Mouse (Mus musculus) neural tube, embryonic 13.5 days (tissue): ENCODE measurements at regions not wholly inside any gene's neighbourhood (a gene's known extent, or its start where the extent isn't known, plus 50 kb on each side); places are given as distances from the start of the nearest gene placed in this dataset.

Source experiments
- ATAC-seq: fragments of 200-750 bp; cut with Nextera tagmentation; 2 replicates; pipeline ENCODE4 v1.8.0; 2017; ENCODE audit warnings: low read depth, mild to moderate bottlenecking, moderate TSS enrichment, moderate library complexity
- H3K27ac ChIP-seq: fragments of 300-500 bp; sonication (generic); replicated peaks from 2 replicates; pipeline ENCODE4 v1.5.1; 2015; ENCODE audit warnings: moderate library complexity, mild to moderate bottlenecking, inconsistent platforms
- H3K27me3 ChIP-seq: fragments of 300-500 bp; sonication (generic); 2 replicates; pipeline ENCODE4 v1.6.1; 2015; ENCODE audit warnings: mild to moderate bottlenecking, inconsistent platforms
- H3K36me3 ChIP-seq: fragments of 300-500 bp; sonication (generic); 2 replicates; pipeline ENCODE4 v1.6.1; 2015; ENCODE audit warnings: mild to moderate bottlenecking, inconsistent platforms
- H3K4me1 ChIP-seq: fragments of 300-500 bp; sonication (generic); replicated peaks from 2 replicates; pipeline ENCODE4 v1.6.1; 2015; ENCODE audit warnings: inconsistent platforms
- H3K4me2 ChIP-seq: fragments of 300-500 bp; sonication (generic); 2 replicates; pipeline ENCODE4 v1.6.1; 2015; ENCODE audit warnings: inconsistent platforms, mild to moderate bottlenecking, moderate library complexity
- H3K4me3 ChIP-seq: fragments of 300-500 bp; sonication (generic); 2 replicates; pipeline ENCODE4 v1.5.1; 2015; ENCODE audit warnings: mild to moderate bottlenecking, inconsistent platforms
- H3K9ac ChIP-seq: fragments of 300-500 bp; sonication (generic); 2 replicates; pipeline ENCODE4 v1.6.1; 2015; ENCODE audit warnings: moderate library complexity, mild to moderate bottlenecking, inconsistent platforms
- H3K9me3 ChIP-seq: fragments of 300-500 bp; sonication (generic); 2 replicates; pipeline ENCODE4 v1.6.1; 2016; ENCODE audit warnings: inconsistent platforms
- WGBS: fragments of 180-500 bp; shearing (Covaris S2); methylation state at CpG from one replicate; pipeline ENCODE4 v1.1.7; 2015; 5-methylcytosine and 5-hydroxymethylcytosine counted together

DNA sequence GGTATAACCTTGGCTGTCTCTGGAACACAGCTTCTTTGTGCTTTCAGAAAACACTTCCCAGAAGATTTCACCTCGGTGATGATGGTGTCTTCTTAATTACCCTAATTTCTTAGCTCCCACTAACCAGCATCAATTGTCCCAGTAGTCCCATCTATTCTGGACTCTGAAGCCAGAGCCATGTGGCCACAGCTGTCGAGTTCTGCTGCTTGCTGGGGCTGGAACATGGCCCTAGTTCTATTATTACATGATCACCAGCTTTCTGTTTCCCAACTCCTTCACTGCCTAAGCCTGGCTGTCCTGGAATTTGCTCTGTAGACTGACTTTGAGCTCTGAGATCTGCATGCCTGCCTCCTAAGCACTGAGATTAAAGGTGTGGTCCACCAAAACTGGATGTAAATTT lies 145.6 kb upstream of the Samsn1 start:
- no peak overlapping the region for H3K9ac ChIP-seq
- no peaks in the 10 kb centered on the region for H3K27me3 ChIP-seq
- no peak overlapping the region for H3K4me2 ChIP-seq
- no peak overlapping the region for H3K4me3 ChIP-seq
- H3K4me1 ChIP-seq = no peaks in the 10 kb centered on the region
- no peak for ATAC-seq
- no peak overlapping the region for H3K27ac ChIP-seq
- no peaks in the 10 kb centered on the region for H3K36me3 ChIP-seq
- no peaks in the 10 kb centered on the region for H3K9me3 ChIP-seq
- 79% methylated on average over 2 of the region's 2 CpGs for WGBS

- no peaks in the 10 kb centered on the region for H3K27me3 ChIP-seq
- peak; percentile 82 for ATAC-seq
Observed at GRCm38 (mm10) chr16:76160879-76161278, 138.8 kb upstream of the Samsn1 start.

DNA sequence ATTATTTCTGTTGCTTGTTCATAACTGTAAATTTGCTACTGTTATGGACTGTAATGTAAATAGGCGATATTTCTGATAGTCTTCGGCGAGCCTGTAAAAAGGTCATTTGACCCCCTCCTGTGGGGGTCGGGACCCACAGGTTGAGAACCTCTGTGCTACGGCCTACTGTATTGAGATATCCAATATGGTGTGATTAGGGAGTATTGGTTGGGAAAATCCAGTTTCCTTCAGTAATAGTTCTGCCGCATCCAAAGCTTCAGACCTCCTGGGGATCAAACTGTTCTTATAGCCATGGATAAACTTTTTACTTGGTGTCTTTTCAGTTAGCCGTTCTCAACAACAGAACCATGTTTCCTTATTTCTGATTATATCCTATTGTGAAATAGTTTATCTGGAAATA lies 136.5 kb upstream of the Samsn1 start:
- H3K9ac ChIP-seq = no peak overlapping the region
- no peaks in the 10 kb centered on the region for H3K36me3 ChIP-seq
- peaks cover 10% of the 10 kb centered on the region for H3K4me1 ChIP-seq
- no peak overlapping the region for H3K4me2 ChIP-seq
- H3K4me3 ChIP-seq = no peak overlapping the region
- no peaks in the 10 kb centered on the region for H3K27me3 ChIP-seq
- no peaks in the 10 kb centered on the region for H3K9me3 ChIP-seq
- H3K27ac ChIP-seq = no peak overlapping the region
- WGBS = 90% methylated on average over 7 of the region's 7 CpGs
- ATAC-seq = no peak

More at GRCm38 (mm10) chr16:76160879-76161278, 138.8 kb upstream of the Samsn1 start:
- no peak overlapping the region for H3K9ac ChIP-seq
- no peaks in the 10 kb centered on the region for H3K36me3 ChIP-seq
- no peaks in the 10 kb centered on the region for H3K9me3 ChIP-seq
- no peak overlapping the region for H3K4me2 ChIP-seq
- no peak overlapping the region for H3K27ac ChIP-seq
- WGBS = 30% methylated on average over 5 of the region's 5 CpGs
- no peak overlapping the region for H3K4me3 ChIP-seq
- peaks cover 10% of the 10 kb centered on the region for H3K4me1 ChIP-seq

DNA sequence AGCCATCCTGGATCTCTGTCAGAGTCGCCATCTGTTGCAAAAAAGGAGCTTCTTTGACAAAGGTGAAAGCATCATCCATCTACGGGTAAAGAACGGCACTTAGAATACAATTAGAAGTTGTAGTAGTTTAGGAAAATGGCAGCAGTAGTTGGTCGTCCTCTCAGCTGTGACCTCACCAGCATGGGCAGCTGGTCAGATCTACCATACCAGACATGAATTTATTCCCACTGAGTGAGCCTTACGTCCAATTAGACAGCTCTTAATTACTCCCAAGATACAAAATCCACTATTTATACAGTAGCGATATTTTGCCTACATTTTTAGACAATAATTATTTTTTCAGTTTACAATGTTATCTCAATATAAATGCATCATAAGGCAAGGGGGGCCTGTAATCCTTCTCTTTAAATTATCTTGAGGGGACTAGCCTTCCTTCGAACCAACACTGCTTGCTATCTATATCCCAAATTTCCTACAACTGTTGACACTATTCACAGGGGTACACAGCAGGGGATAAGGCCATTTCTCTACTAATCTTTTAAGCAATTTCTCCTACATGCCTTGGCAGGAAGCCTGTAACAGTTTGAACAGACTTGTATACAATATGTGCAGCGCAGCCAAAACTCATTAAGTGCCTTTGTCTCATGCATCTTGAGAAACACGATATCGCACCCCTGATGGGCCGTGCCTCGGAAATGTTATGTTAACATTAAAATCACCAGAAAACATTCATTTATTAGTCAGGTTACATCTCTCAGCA lies 131.9 kb upstream of the Samsn1 start:
- H3K9ac ChIP-seq = no peak overlapping the region
- H3K9me3 ChIP-seq = no peaks in the 10 kb centered on the region
- peaks cover 3% of the 10 kb centered on the region for H3K4me1 ChIP-seq
- no peak overlapping the region for H3K4me3 ChIP-seq
- no peak overlapping the region for H3K4me2 ChIP-seq
- no peak for ATAC-seq
- 58% methylated on average over 12 of the region's 12 CpGs for WGBS
- H3K27ac ChIP-seq = no peak overlapping the region
- no peaks in the 10 kb centered on the region for H3K36me3 ChIP-seq
- H3K27me3 ChIP-seq = no peaks in the 10 kb centered on the region

DNA sequence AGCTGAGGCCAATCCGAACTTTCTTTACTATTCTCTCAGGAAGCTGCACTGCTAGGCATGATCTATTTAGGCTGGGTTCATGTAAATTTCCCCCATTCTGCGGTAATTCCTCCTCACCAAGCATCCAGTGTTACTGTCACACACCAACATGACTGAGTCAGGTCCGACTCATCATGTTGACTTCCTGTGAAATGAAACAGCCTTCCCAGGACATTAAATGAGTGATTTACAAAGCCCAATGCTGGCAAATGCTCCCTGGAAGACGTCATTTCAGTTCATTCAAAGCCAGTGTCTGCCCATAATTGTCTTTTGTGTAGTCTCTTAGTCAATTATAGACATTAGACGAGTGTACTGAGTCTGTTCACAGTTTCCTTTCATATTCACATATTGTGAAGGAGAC lies 127.5 kb upstream of the Samsn1 start:
- Histone ChIP-seq H3K4me1 (no peaks in the 10 kb centered on the region), H3K4me2 (no peak overlapping the region), H3K9ac (no peak overlapping the region), H3K4me3 (no peak overlapping the region), H3K9me3 (no peaks in the 10 kb centered on the region), H3K27ac (no peak overlapping the region), H3K27me3 (no peaks in the 10 kb centered on the region), H3K36me3 (no peaks in the 10 kb centered on the region)
- ATAC-seq = no peak
- WGBS = 69% methylated on average over 5 of the region's 5 CpGs

GRCm38 (mm10) chr16:76133892-76134291 lies 111.8 kb upstream of the Samsn1 start:
- no peak overlapping the region for H3K27ac ChIP-seq
- H3K4me1 ChIP-seq = 0 out of 2 replicates have a peak, but pooled peaks cover 5% of the 10 kb centered on the region
- H3K36me3 ChIP-seq = no peaks in the 10 kb centered on the region
- H3K4me3 ChIP-seq = no peak overlapping the region
- no peak for ATAC-seq
- no peaks in the 10 kb centered on the region for H3K9me3 ChIP-seq
- no peak overlapping the region for H3K9ac ChIP-seq
- no peaks in the 10 kb centered on the region for H3K27me3 ChIP-seq
- no peak overlapping the region for H3K4me2 ChIP-seq
- 89% methylated on average over 2 of the region's 2 CpGs for WGBS

GRCm38 (mm10) chr16:76130486-76130885 lies 108.4 kb upstream of the Samsn1 start:
- peak overlapping the region; percentile 15; the same call in 1 of the 2 replicates for H3K4me2 ChIP-seq
- no peak overlapping the region for H3K9ac ChIP-seq
- H3K36me3 ChIP-seq = no peaks in the 10 kb centered on the region
- H3K4me1 ChIP-seq = 0 out of 2 replicates have a peak, but pooled peaks cover 5% of the 10 kb centered on the region
- 57% methylated on average over 9 of the region's 9 CpGs for WGBS
- H3K9me3 ChIP-seq = no peaks in the 10 kb centered on the region
- no peak overlapping the region; the same call in 1 of the 2 replicates for H3K27ac ChIP-seq
- ATAC-seq = peak; percentile 89
- H3K27me3 ChIP-seq = no peaks in the 10 kb centered on the region
- H3K4me3 ChIP-seq = no peak overlapping the region

- H3K36me3 ChIP-seq = no peaks in the 10 kb centered on the region
- 0 out of 2 replicates have a peak overlapping the region, but pooled peaks have one; percentile 15 for H3K4me2 ChIP-seq
- H3K9me3 ChIP-seq = no peaks in the 10 kb centered on the region
- H3K4me1 ChIP-seq = 0 out of 2 replicates have a peak, but pooled peaks cover 5% of the 10 kb centered on the region
- no peaks in the 10 kb centered on the region for H3K27me3 ChIP-seq
- ATAC-seq = no peak
- H3K4me3 ChIP-seq = no peak overlapping the region
- 81% methylated on average over 2 of the region's 2 CpGs for WGBS
- H3K9ac ChIP-seq = no peak overlapping the region
- H3K27ac ChIP-seq = no peak overlapping the region; the same call in 1 of the 2 replicates
Observed at GRCm38 (mm10) chr16:76129982-76130381, 107.9 kb upstream of the Samsn1 start.

DNA sequence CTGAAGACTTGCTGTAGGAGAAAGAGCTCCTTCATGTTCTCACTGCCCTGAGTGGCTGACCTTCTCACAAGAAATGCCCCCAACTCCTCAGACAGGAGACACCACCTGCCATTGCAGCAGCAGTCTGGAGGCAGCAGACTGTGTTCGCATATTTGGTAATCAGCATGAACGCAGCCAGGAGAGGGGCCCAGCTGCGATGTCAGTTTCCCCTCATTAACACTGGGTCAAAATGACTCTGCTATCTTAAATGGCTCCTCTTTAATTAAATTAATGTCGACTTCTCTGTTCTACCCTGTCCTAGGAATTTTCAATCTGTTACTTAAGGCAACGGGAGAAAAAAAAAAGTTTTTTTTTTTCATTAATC lies 100.9 kb upstream of the Samsn1 start:
- H3K9ac ChIP-seq = no peak overlapping the region
- WGBS = 42% methylated on average over 5 of the region's 5 CpGs
- no peaks in the 10 kb centered on the region for H3K36me3 ChIP-seq
- H3K27me3 ChIP-seq = no peaks in the 10 kb centered on the region
- no peak for ATAC-seq
- H3K4me1 ChIP-seq = peaks cover 10% of the 10 kb centered on the region
- H3K27ac ChIP-seq = no peak overlapping the region
- no peak overlapping the region for H3K4me2 ChIP-seq
- no peaks in the 10 kb centered on the region for H3K9me3 ChIP-seq
- H3K4me3 ChIP-seq = no peak overlapping the region

DNA sequence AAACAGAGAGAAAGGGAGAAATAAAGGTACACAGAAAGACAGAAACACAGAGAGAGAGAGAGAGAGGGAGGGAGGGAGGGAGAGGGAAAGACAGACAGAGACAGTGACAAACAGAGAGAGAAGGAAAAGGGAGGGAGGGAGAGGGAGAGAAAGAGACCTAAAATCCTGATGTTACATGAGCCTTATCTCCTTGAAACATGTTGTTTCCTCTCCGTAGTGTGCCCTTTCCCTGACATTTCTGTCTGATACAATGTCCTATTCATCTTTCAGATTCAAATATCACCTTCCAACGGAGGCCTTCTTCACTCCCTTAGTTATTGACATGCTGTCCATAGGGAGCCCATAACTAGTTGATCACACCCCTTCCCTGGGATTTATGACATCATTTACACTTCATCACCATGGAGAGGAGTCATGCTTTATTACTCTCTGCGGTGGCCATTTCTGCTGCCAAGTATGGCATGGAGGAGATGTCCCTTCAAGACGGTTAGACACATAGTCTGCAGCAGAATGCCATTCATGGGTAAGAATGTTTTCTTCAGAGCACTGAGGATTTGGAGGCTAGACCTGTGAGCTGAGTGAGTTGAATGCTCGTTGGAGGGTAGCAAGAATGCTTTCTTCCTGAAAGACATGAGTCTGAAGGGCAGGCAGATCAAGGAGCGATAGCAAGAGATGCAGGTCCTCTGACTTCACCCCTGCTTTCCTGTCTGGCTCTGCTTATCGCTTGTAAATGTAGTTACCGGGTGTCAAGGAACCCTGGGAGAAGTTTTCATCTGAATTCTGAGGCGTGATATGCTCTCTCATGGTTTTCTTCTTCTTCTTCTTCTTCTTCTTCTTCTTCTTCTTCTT lies 100.3 kb upstream of the Samsn1 start:
- no peaks in the 10 kb centered on the region for H3K9me3 ChIP-seq
- H3K27me3 ChIP-seq = no peaks in the 10 kb centered on the region
- H3K9ac ChIP-seq = no peak overlapping the region
- H3K36me3 ChIP-seq = no peaks in the 10 kb centered on the region
- no peak for ATAC-seq
- peaks cover 10% of the 10 kb centered on the region for H3K4me1 ChIP-seq
- H3K4me2 ChIP-seq = no peak overlapping the region
- H3K4me3 ChIP-seq = no peak overlapping the region
- WGBS = 69% methylated on average over 9 of the region's 9 CpGs
- H3K27ac ChIP-seq = no peak overlapping the region

DNA sequence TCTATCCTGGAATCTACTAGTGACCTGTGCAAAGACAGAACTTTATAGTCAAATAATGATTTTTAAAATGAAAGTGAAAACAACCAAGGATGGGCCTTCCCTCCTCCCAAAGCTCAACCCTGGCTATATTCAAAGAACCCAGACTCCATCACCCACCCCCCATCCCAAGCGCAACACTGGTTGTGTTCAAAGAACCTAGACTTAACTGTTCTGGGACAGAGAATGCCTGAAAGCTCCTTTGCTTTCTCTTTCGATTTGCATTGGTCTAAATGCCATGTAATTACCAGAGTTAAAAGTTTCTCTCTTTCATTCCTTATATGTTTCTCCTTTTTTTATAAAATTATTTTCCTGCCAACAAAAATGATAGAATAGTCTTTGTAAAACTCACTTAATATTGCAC lies 98.6 kb upstream of the Samsn1 start:
- H3K27me3 ChIP-seq = no peaks in the 10 kb centered on the region
- H3K4me2 ChIP-seq = no peak overlapping the region
- H3K9me3 ChIP-seq = no peaks in the 10 kb centered on the region
- H3K4me3 ChIP-seq = no peak overlapping the region
- H3K4me1 ChIP-seq = peaks cover 10% of the 10 kb centered on the region
- no peak overlapping the region for H3K9ac ChIP-seq
- ATAC-seq = no peak
- H3K27ac ChIP-seq = no peak overlapping the region
- H3K36me3 ChIP-seq = no peaks in the 10 kb centered on the region
- 93% methylated on average over 2 of the region's 2 CpGs for WGBS

DNA sequence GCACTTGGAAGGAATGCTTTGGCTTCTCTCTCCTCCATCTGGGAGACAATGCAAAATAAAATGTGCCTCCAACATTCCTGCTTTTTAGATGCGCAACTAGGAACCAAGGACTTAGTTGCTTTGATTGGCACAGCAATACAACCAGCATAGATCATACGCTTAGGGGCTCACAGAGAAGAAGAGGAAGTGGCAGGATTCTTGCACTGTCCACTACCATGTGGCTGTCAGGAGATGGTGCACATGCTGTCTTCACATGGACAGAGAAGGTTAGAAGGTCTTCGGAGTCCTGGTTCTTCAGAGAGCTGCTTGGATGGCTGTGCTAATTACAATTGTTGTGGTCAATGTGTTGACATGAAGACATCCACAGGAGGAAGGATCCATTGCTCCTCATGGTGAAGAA lies 88.3 kb upstream of the Samsn1 start:
- WGBS = 94% methylated on average over 3 of the region's 3 CpGs
- H3K9ac ChIP-seq = no peak overlapping the region
- H3K27ac ChIP-seq = no peak overlapping the region
- ATAC-seq = no peak
- H3K4me2 ChIP-seq = no peak overlapping the region
- no peak overlapping the region for H3K4me3 ChIP-seq
- H3K9me3 ChIP-seq = no peaks in the 10 kb centered on the region
- H3K36me3 ChIP-seq = no peaks in the 10 kb centered on the region
- H3K4me1 ChIP-seq = no peaks in the 10 kb centered on the region
- H3K27me3 ChIP-seq = no peaks in the 10 kb centered on the region
